Mouse (Mus musculus) kidney, adult 2 months (tissue): ENCODE data around the gene Ppfia1. TPM values are rescaled to one million over a fixed set of nuclear protein-coding genes. Genes with fewer than 3 reads are reported as not detected.
A peak's percentile ranks its signal among the peaks of the same experiment; 100 is the strongest.

ENCODE experiments used
- DNase-seq: peaks from one replicate; pipeline ENCODE4 v3.0.0; 2021
- H3K27ac ChIP-seq: fragments of 200-500 bp; 2 replicates; pipeline ENCODE4 v1.5.1; 2012; ENCODE audit warnings: low read depth, low read length, control low read depth, inconsistent platforms; ENCODE audit not compliant: insufficient read depth
- H3K27me3 ChIP-seq: fragments of 200-500 bp; replicated peaks from 2 replicates; pipeline ENCODE4 v1.6.1; 2012; ENCODE audit warnings: mild to moderate bottlenecking, moderate library complexity, low read length, inconsistent platforms; ENCODE audit not compliant: control insufficient read depth, insufficient read depth
- H3K36me3 ChIP-seq: fragments of 200-500 bp; 2 replicates; pipeline ENCODE4 v1.6.1; 2012; ENCODE audit warnings: mild to moderate bottlenecking, moderate library complexity, low read length, inconsistent platforms; ENCODE audit not compliant: control insufficient read depth, insufficient read depth
- H3K4me1 ChIP-seq: fragments of 200-500 bp; 2 replicates; pipeline ENCODE4 v1.6.1; 2011; ENCODE audit warnings: low read length; ENCODE audit not compliant: control insufficient read depth, insufficient read depth
- H3K4me3 ChIP-seq: fragments of 200-500 bp; 2 replicates; pipeline ENCODE4 v1.5.1; 2011; ENCODE audit warnings: mild to moderate bottlenecking, low read depth, low read length, control low read depth; ENCODE audit not compliant: insufficient read depth
- CTCF ChIP-seq: fragments of 200-500 bp; conservative IDR thresholded peaks from 2 replicates; pipeline ENCODE4 v1.5.1; 2011; ENCODE audit warnings: low read depth, mild to moderate bottlenecking, control low read depth, low read length, moderate library complexity, mixed read lengths; ENCODE audit not compliant: insufficient read depth, insufficient read length
- POLR2A ChIP-seq: fragments of 200-500 bp; IDR thresholded peaks from one replicate; pipeline ENCODE4 v1.6.1; 2011; ENCODE audit warnings: low read depth, low read length, control low read depth
- WGBS: fragments of 180-500 bp; shearing (Covaris S2); methylation state at CpG from one replicate; pipeline ENCODE4 v1.1.7; 2018; 5-methylcytosine and 5-hydroxymethylcytosine counted together
- polyA plus RNA-seq: library from polyadenylated mRNA; depleted of rRNA; stranded (reverse); fragments of >200 nt; gene quantifications from 2 replicates; pipeline ENCODE4 v1.2.3, GENCODE M21; 2012; rRNA removed

Ppfia1 gene
- polyA plus RNA-seq, 1 experiment: 44.9 TPM

DNA sequence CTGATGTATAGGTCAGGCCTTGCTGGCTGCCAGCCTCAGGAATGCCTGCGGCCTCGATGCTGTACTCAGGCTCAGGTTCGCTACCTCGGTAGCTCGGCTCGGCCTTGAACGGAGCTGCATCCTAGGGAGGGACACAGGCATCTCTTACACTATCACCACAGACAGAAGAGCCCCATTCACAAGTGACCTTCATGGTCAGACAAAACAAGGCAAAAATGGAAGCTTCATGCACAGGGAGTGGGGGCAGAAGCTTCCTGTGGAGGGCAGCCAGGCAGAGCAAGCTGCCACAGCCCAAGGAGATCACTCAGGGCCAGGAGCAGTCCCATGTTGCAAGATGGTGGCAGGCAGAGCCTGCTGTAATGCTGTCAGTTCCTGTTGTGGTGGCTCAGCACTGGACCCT, 114.7 kb downstream of the Ppfia1 start:
- no peak for DNase-seq
- H3K27ac ChIP-seq: no peak overlapping the region
- no peaks in the 10 kb centered on the region for H3K4me1 ChIP-seq
- H3K27me3 ChIP-seq: no peaks in the 10 kb centered on the region
- no peaks in the 10 kb centered on the region; the same call in 1 of the 2 replicates for H3K36me3 ChIP-seq
- no peak overlapping the region for H3K4me3 ChIP-seq
- 95% methylated on average over 7 of the region's 7 CpGs for WGBS
- TF ChIP-seq CTCF (no peak), POLR2A (no peak)

GRCm38 (mm10) chr7:144432920-144433319, 120.6 kb downstream of the Ppfia1 start:
- peak; percentile 65 for DNase-seq
- 27% methylated on average over 2 of the region's 2 CpGs for WGBS

GRCm38 (mm10) chr7:144427460-144427859, 126.1 kb downstream of the Ppfia1 start:
- TF ChIP-seq CTCF (peak; percentile 47), POLR2A (no peak)
- no peak for DNase-seq
- Histone ChIP-seq H3K4me1 (no peaks in the 10 kb centered on the region), H3K4me3 (no peak overlapping the region), H3K36me3 (no peaks in the 10 kb centered on the region), H3K27ac (no peak overlapping the region), H3K27me3 (no peaks in the 10 kb centered on the region)
- WGBS: 76% methylated on average over 3 of the region's 3 CpGs

More at GRCm38 (mm10) chr7:144432920-144433319, 120.6 kb downstream of the Ppfia1 start:
- TF ChIP-seq CTCF (no peak), POLR2A (no peak)
- no peak overlapping the region for H3K27ac ChIP-seq
- no peaks in the 10 kb centered on the region for H3K27me3 ChIP-seq
- no peaks in the 10 kb centered on the region for H3K4me1 ChIP-seq
- H3K36me3 ChIP-seq: no peaks in the 10 kb centered on the region
- no peak overlapping the region for H3K4me3 ChIP-seq

Other genes starting within 250 kb of the Ppfia1 start
- gene Cttn, start 82.7 kb downstream of the Ppfia1 start, polyA plus RNA-seq: 85.8 and 91.3 TPM in 2 replicates
- gene Fadd, start 28.7 kb upstream of the Ppfia1 start, polyA plus RNA-seq: 15.2 and 16.0 TPM in 2 replicates
- gene Ano1, start 198.2 kb upstream of the Ppfia1 start, polyA plus RNA-seq: 10.0 and 14.7 TPM in 2 replicates